Mouse (Mus musculus): ENCODE data around the gene Smpdl3a. TPM values are rescaled to one million over a fixed set of nuclear protein-coding genes. Genes with fewer than 3 reads are reported as not detected.
A peak's percentile ranks its signal among the peaks of the same experiment; 100 is the strongest.

The Smpdl3a gene
- polyA plus RNA-seq, 1 experiment from 2014 or later = 17.3 TPM

GRCm38 (mm10) chr10:57812161-57812856, 18.2 kb downstream of the Smpdl3a start:
- H3K9ac ChIP-seq (replicated peaks; ENCODE audit: low read depth, low read length) = no peak overlapping the region
- no peaks in the 10 kb centered on the region for H3K4me1 ChIP-seq (replicated peaks; ENCODE audit: control insufficient read depth, insufficient read depth, low read length)
- H3K4me2 ChIP-seq (ENCODE audit: low read length) = no peak overlapping the region
- H3K36me3 ChIP-seq (ENCODE audit: control insufficient read depth, insufficient read depth) = no peaks in the 10 kb centered on the region
- H3K9me3 ChIP-seq (ENCODE audit: control insufficient read depth, low read length) = no peaks in the 10 kb centered on the region
- no peaks in the 10 kb centered on the region for H3K27me3 ChIP-seq (replicated peaks; ENCODE audit: control insufficient read depth, insufficient read depth, low read length)
- no peak overlapping the region for H3K27ac ChIP-seq (ENCODE audit: low read length)
- H3K4me3 ChIP-seq (replicated peaks; ENCODE audit: low read length) = no peak overlapping the region
- whole genome bisulfite sequencing = 85% methylated on average over 5 of the region's 5 CpGs
- no peak for ATAC-seq

DNA sequence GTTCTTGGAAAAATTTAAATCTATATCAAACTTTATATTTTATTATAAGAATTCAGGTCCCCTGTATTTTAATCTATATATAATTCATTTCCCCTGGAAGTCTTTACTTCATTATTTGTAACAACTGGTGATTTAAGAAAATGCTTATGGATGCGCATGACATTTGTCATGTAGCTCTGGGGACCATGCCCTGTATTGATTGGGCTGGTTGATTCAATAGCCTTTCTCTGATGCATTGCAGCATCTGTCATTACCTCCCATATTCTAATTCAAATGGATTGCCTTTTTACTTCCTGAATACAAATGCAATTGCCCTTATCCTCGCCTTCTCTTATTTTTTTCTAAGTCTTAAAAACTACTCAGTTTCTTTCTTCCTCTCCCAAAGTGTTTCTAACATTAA, 20.2 kb downstream of the Smpdl3a start:
- ATAC-seq = no peak
- H3K27me3 ChIP-seq (replicated peaks; ENCODE audit: control insufficient read depth, insufficient read depth, low read length) = no peaks in the 10 kb centered on the region
- H3K9ac ChIP-seq (replicated peaks; ENCODE audit: low read depth, low read length) = no peak overlapping the region
- no peaks in the 10 kb centered on the region for H3K4me1 ChIP-seq (replicated peaks; ENCODE audit: control insufficient read depth, insufficient read depth, low read length)
- no peaks in the 10 kb centered on the region for H3K36me3 ChIP-seq (ENCODE audit: control insufficient read depth, insufficient read depth)
- no peak overlapping the region for H3K27ac ChIP-seq (ENCODE audit: low read length)
- H3K4me2 ChIP-seq (ENCODE audit: low read length) = no peak overlapping the region
- H3K4me3 ChIP-seq (replicated peaks; ENCODE audit: low read length) = no peak overlapping the region
- H3K9me3 ChIP-seq (ENCODE audit: control insufficient read depth, low read length) = no peaks in the 10 kb centered on the region
- WGBS = 73% methylated on average over 2 of the region's 2 CpGs

GRCm38 (mm10) chr10:57815869-57816268, 21.7 kb downstream of the Smpdl3a start:
- no peaks in the 10 kb centered on the region for H3K27me3 ChIP-seq (replicated peaks; ENCODE audit: control insufficient read depth, insufficient read depth, low read length)
- H3K36me3 ChIP-seq (ENCODE audit: control insufficient read depth, insufficient read depth) = no peaks in the 10 kb centered on the region
- H3K9ac ChIP-seq (replicated peaks; ENCODE audit: low read depth, low read length) = no peak overlapping the region
- H3K9me3 ChIP-seq (ENCODE audit: control insufficient read depth, low read length) = no peaks in the 10 kb centered on the region
- no peak overlapping the region for H3K4me2 ChIP-seq (ENCODE audit: low read length)
- no peak overlapping the region for H3K27ac ChIP-seq (ENCODE audit: low read length)
- 79% methylated on average over 6 of the region's 6 CpGs for WGBS
- no peak overlapping the region for H3K4me3 ChIP-seq (replicated peaks; ENCODE audit: low read length)
- ATAC-seq = no peak
- H3K4me1 ChIP-seq (replicated peaks; ENCODE audit: control insufficient read depth, insufficient read depth, low read length) = no peaks in the 10 kb centered on the region

DNA sequence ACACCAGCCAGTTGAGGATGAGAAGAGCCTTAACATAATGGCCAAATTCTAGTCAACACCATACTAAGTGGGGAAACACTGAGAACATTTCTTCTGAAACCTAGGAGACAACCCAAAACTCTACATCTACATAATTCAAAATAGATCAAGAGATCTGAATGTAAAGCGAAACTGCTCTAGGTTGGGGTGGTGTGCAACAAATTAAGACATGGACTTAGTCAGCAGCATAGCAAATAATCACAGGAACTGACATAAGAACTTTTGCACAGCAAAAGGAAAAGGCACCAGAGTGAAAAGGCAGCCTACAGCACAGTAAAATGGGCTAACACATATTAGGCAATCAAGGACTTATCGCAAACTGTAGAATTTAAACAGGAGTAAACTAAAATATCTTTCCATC, 25.1 kb downstream of the Smpdl3a start:
- Histone ChIP-seq H3K4me2 (ENCODE audit: low read length) (no peak overlapping the region), H3K4me1 (replicated peaks; ENCODE audit: control insufficient read depth, insufficient read depth, low read length) (peaks cover 4% of the 10 kb centered on the region), H3K36me3 (ENCODE audit: control insufficient read depth, insufficient read depth) (no peaks in the 10 kb centered on the region), H3K9ac (replicated peaks; ENCODE audit: low read depth, low read length) (no peak overlapping the region), H3K9me3 (ENCODE audit: control insufficient read depth, low read length) (no peaks in the 10 kb centered on the region), H3K27ac (ENCODE audit: low read length) (no peak overlapping the region), H3K4me3 (replicated peaks; ENCODE audit: low read length) (no peak overlapping the region), H3K27me3 (replicated peaks; ENCODE audit: control insufficient read depth, insufficient read depth, low read length) (no peaks in the 10 kb centered on the region)
- WGBS = 95% methylated on average over 2 of the region's 2 CpGs
- no peak for ATAC-seq

DNA sequence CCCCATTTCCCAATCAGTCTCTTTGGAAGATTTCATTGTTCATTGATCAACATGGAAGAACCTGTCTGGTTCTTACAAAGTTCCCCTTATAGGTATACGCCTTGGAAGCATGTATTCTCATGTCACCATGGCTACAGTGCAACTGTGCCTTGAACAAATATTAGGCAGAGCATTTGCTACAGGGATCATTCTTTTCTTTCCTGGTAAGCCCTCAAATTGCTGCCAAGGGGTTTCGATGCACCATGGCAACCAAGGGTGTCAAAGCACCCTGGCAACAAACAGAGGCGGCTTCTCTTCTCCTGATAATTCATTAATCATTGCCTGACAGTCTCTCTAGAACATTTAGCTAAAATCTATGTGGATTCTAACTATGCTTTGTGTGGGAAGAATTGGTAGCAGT, 28.3 kb downstream of the Smpdl3a start:
- WGBS = 5% methylated on average over 3 of the region's 3 CpGs
- no peak overlapping the region for H3K4me3 ChIP-seq (replicated peaks; ENCODE audit: low read length)
- no peaks in the 10 kb centered on the region for H3K9me3 ChIP-seq (ENCODE audit: control insufficient read depth, low read length)
- no peak overlapping the region for H3K9ac ChIP-seq (replicated peaks; ENCODE audit: low read depth, low read length)
- no peaks in the 10 kb centered on the region for H3K27me3 ChIP-seq (replicated peaks; ENCODE audit: control insufficient read depth, insufficient read depth, low read length)
- no peaks in the 10 kb centered on the region for H3K36me3 ChIP-seq (ENCODE audit: control insufficient read depth, insufficient read depth)
- peaks cover 4% of the 10 kb centered on the region for H3K4me1 ChIP-seq (replicated peaks; ENCODE audit: control insufficient read depth, insufficient read depth, low read length)
- ATAC-seq = peak; percentile 94
- H3K27ac ChIP-seq (ENCODE audit: low read length) = peak overlapping the region; percentile 69
- no peak overlapping the region for H3K4me2 ChIP-seq (ENCODE audit: low read length)

- Histone ChIP-seq H3K4me1 (replicated peaks; ENCODE audit: control insufficient read depth, insufficient read depth, low read length) (no peaks in the 10 kb centered on the region), H3K9ac (replicated peaks; ENCODE audit: low read depth, low read length) (no peak overlapping the region), H3K4me3 (replicated peaks; ENCODE audit: low read length) (no peak overlapping the region), H3K9me3 (ENCODE audit: control insufficient read depth, low read length) (no peaks in the 10 kb centered on the region), H3K27ac (ENCODE audit: low read length) (no peak overlapping the region), H3K4me2 (ENCODE audit: low read length) (no peak overlapping the region), H3K36me3 (ENCODE audit: control insufficient read depth, insufficient read depth) (no peaks in the 10 kb centered on the region), H3K27me3 (replicated peaks; ENCODE audit: control insufficient read depth, insufficient read depth, low read length) (no peaks in the 10 kb centered on the region)
- WGBS = 9% methylated on average over 5 of the region's 5 CpGs
- peak; percentile 90 for ATAC-seq
Observed at GRCm38 (mm10) chr10:57828649-57829048, 34.5 kb downstream of the Smpdl3a start.

DNA sequence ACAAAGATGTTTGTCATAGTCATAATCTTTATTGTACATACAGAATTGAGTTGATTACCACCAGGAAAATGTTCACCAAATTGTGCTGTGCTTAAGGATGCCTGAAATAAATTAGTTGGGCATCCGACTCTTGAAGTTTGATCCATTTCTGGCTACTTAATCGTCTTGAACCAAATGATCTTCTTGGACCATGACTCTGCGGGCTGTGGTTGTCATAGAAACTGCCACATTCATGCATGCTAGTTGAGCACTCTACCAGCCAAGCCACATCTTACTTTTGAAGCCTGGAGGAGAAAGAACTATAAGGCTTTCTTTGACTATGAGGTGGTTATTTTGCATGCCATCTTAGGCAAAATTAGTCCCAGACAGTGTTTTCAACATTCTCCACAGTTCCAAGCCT, 35.5 kb downstream of the Smpdl3a start:
- Histone ChIP-seq H3K27ac (ENCODE audit: low read length) (no peak overlapping the region), H3K9me3 (ENCODE audit: control insufficient read depth, low read length) (no peaks in the 10 kb centered on the region), H3K9ac (replicated peaks; ENCODE audit: low read depth, low read length) (no peak overlapping the region), H3K4me3 (replicated peaks; ENCODE audit: low read length) (no peak overlapping the region), H3K27me3 (replicated peaks; ENCODE audit: control insufficient read depth, insufficient read depth, low read length) (no peaks in the 10 kb centered on the region), H3K4me1 (replicated peaks; ENCODE audit: control insufficient read depth, insufficient read depth, low read length) (no peaks in the 10 kb centered on the region), H3K36me3 (ENCODE audit: control insufficient read depth, insufficient read depth) (no peaks in the 10 kb centered on the region), H3K4me2 (ENCODE audit: low read length) (no peak overlapping the region)
- WGBS = 76% methylated on average over 3 of the region's 3 CpGs
- ATAC-seq = no peak

DNA sequence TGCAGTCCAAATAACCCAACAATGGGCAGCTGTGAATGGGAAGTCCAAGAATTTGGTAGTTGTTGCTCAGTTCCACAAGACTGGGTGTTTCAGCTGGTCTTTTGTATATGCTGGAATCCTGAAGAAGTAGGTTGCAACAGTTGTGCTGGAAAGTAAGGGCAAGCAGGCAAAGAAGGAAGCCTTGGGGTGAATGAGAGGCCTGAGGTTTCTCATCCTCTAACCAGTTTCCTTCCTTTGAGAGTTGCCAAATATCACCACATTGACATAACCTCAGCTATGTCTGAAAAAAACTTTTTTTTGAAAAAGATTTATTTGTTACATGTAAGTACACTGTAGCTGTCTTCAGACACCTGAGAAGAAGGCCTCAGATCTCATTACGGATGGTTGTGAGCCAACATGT, 41.0 kb downstream of the Smpdl3a start:
- no peak for ATAC-seq
- Histone ChIP-seq H3K36me3 (ENCODE audit: control insufficient read depth, insufficient read depth) (no peaks in the 10 kb centered on the region), H3K4me1 (replicated peaks; ENCODE audit: control insufficient read depth, insufficient read depth, low read length) (no peaks in the 10 kb centered on the region)

DNA sequence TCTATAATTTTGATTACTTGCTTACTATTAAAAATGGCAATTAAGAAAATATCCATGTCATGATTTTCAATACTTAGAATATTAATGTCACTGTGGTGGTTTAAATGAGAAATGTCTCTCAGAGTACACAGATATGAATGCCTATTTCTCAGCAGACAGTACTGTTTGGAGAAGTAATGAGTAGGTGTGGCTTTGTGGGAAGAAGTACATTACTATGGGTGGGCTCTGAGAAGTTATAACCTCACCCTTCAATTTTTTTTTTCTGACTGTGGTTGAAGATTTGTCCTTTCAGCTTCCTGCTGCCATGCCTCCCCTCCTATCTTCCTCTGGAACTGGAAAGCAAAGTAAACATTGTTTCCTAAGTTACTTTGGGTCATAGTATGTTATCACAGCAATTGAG, 41.8 kb downstream of the Smpdl3a start:
- Histone ChIP-seq H3K36me3 (ENCODE audit: control insufficient read depth, insufficient read depth) (no peaks in the 10 kb centered on the region), H3K4me1 (replicated peaks; ENCODE audit: control insufficient read depth, insufficient read depth, low read length) (no peaks in the 10 kb centered on the region), H3K27me3 (replicated peaks; ENCODE audit: control insufficient read depth, insufficient read depth, low read length) (no peaks in the 10 kb centered on the region), H3K27ac (ENCODE audit: low read length) (no peak overlapping the region), H3K4me3 (replicated peaks; ENCODE audit: low read length) (no peak overlapping the region), H3K4me2 (ENCODE audit: low read length) (no peak overlapping the region), H3K9ac (replicated peaks; ENCODE audit: low read depth, low read length) (no peak overlapping the region), H3K9me3 (ENCODE audit: control insufficient read depth, low read length) (no peaks in the 10 kb centered on the region)
- no peak for ATAC-seq

More for the DNA sequence above, 41.0 kb downstream of the Smpdl3a start:
- 97% methylated on average over 1 of the region's 1 CpGs for WGBS
- Histone ChIP-seq H3K9me3 (ENCODE audit: control insufficient read depth, low read length) (no peaks in the 10 kb centered on the region), H3K27ac (ENCODE audit: low read length) (no peak overlapping the region), H3K4me3 (replicated peaks; ENCODE audit: low read length) (no peak overlapping the region), H3K27me3 (replicated peaks; ENCODE audit: control insufficient read depth, insufficient read depth, low read length) (no peaks in the 10 kb centered on the region), H3K4me2 (ENCODE audit: low read length) (no peak overlapping the region), H3K9ac (replicated peaks; ENCODE audit: low read depth, low read length) (no peak overlapping the region)

All from forebrain, embryonic 16.5 days (tissue).